Mouse (Mus musculus): Measurements from ENCODE around the gene Ablim1. TPM values are rescaled to one million over a fixed set of nuclear protein-coding genes. Genes with fewer than 3 reads are reported as not detected.
A peak's percentile ranks its signal among the peaks of the same experiment; 100 is the strongest.

Gene Ablim1
- polyA plus RNA-seq, 1 experiment from 2014 or later: 46.9 TPM

DNA sequence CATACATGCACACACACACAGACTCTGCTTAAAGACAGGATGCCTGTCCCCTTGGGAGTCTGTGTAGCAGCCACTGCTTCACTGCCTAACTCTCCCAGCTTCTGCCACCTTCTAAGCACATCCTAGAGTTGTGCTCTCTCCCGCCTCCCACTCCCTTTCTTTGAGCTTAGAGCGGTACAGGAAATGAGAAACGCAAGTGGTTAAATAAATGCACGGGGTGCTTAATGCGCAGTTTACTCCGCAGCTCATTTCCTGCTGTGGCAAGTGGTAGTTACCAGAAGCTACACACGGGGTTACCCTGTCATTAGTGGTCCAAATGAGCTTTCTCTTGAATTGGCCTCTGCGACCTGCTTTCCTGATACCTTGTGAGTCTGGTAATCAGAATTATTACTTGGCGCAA, 134.4 kb downstream of the Ablim1 start:
- Histone ChIP-seq H3K9me3 (ENCODE audit: control insufficient read depth, low read length) (no peaks in the 10 kb centered on the region), H3K4me2 (ENCODE audit: low read length) (no peak overlapping the region), H3K9ac (ENCODE audit: low read length) (no peak overlapping the region), H3K27me3 (ENCODE audit: control insufficient read depth, insufficient read depth, low read length) (no peaks in the 10 kb centered on the region), H3K4me3 (ENCODE audit: control insufficient read depth in 1 of 2, insufficient read depth in 1 of 2, low read depth in 1 of 2, low read length in 2 of 2) (no peak overlapping the region), H3K27ac (replicated peaks in 1 of 2; ENCODE audit: control insufficient read depth in 1 of 2, insufficient read depth in 1 of 2, low read depth in 2 of 2, low read length in 2 of 2) (peak overlapping the region in 1 of 2 experiments; percentile 43; a peak in 2 of 4 replicates), H3K36me3 (ENCODE audit: control insufficient read depth, insufficient read depth, low read length) (peaks cover 3% of the 10 kb centered on the region; the same call in 1 of the 2 replicates), H3K4me1 (ENCODE audit: control insufficient read depth in 2 of 2, insufficient read depth in 2 of 2, low read length in 2 of 2) (peaks cover 40 to 64% of the 10 kb centered on the region in 2 experiments)
- 73% methylated on average over 9 of the region's 9 CpGs for WGBS
- no peak for ATAC-seq (ENCODE audit: insufficient number of reproducible peaks, insufficient read depth, low FRiP score, low read depth)

DNA sequence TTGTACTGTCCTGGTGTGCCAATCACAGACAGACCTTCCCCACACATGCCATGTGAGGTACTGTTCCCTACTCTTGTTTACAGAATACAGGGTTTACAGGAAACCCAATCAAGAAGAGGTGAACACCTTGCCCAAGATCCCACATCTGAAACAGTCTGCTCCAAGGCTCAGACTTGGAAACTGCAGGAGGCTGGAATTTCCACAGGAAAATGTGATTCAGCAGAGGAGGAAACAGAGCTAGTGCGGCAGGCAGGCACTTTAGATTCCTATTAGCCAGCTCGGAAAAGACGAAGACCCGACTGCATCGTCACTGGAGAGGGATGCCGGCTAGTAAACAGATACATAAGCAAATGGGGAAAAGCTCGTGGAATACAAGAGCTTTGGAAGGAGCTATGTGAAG, 135.4 kb downstream of the Ablim1 start:
- peak overlapping the region; percentile 29 to 44; a peak in 1 of 4 replicates for H3K27ac ChIP-seq (replicated peaks in 1 of 2; ENCODE audit: control insufficient read depth in 1 of 2, insufficient read depth in 1 of 2, low read depth in 2 of 2, low read length in 2 of 2)
- no peak overlapping the region for H3K9ac ChIP-seq (ENCODE audit: low read length)
- H3K36me3 ChIP-seq (ENCODE audit: control insufficient read depth, insufficient read depth, low read length): peaks cover 3% of the 10 kb centered on the region; the same call in 1 of the 2 replicates
- ATAC-seq (ENCODE audit: insufficient number of reproducible peaks, insufficient read depth, low FRiP score, low read depth): no peak
- H3K9me3 ChIP-seq (ENCODE audit: control insufficient read depth, low read length): no peaks in the 10 kb centered on the region
- 61% methylated on average over 7 of the region's 7 CpGs for WGBS
- H3K4me2 ChIP-seq (ENCODE audit: low read length): no peak overlapping the region
- H3K27me3 ChIP-seq (ENCODE audit: control insufficient read depth, insufficient read depth, low read length): no peaks in the 10 kb centered on the region
- H3K4me1 ChIP-seq (ENCODE audit: control insufficient read depth in 2 of 2, insufficient read depth in 2 of 2, low read length in 2 of 2): peaks cover 39 to 64% of the 10 kb centered on the region in 2 experiments
- H3K4me3 ChIP-seq (ENCODE audit: control insufficient read depth in 1 of 2, insufficient read depth in 1 of 2, low read depth in 1 of 2, low read length in 2 of 2): no peak overlapping the region

DNA sequence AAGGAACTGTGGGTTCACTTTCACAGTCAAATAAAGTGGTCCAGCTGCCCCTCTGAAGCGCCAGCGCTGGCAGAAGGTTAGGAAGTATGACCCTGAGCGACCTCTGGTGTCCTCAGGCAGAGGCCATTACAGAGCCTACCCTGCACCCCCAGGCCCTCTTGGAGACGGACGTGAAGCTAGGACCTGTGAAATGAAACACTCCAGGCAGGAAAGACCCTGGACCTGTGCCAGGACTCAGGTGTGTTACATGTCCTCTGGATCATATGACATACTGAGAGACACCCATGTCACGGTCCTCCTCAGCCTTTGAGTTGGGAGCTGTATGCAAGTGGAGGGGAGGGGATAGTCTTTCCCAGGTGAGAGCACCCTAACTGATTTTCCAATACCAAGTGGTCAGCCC, 137.4 kb downstream of the Ablim1 start:
- no peaks in the 10 kb centered on the region for H3K9me3 ChIP-seq (ENCODE audit: control insufficient read depth, low read length)
- H3K27ac ChIP-seq (replicated peaks in 1 of 2; ENCODE audit: control insufficient read depth in 1 of 2, insufficient read depth in 1 of 2, low read depth in 2 of 2, low read length in 2 of 2): no peak overlapping the region; a peak in 1 of 4 replicates
- H3K36me3 ChIP-seq (ENCODE audit: control insufficient read depth, insufficient read depth, low read length): peaks cover 10% of the 10 kb centered on the region
- no peak for ATAC-seq (ENCODE audit: insufficient number of reproducible peaks, insufficient read depth, low FRiP score, low read depth)
- H3K4me1 ChIP-seq (ENCODE audit: control insufficient read depth in 2 of 2, insufficient read depth in 2 of 2, low read length in 2 of 2): peaks cover 31 to 52% of the 10 kb centered on the region in 2 experiments
- no peaks in the 10 kb centered on the region for H3K27me3 ChIP-seq (ENCODE audit: control insufficient read depth, insufficient read depth, low read length)
- 46% methylated on average over 6 of the region's 6 CpGs for WGBS
- H3K9ac ChIP-seq (ENCODE audit: low read length): 0 out of 2 replicates have a peak overlapping the region, but pooled peaks have one; percentile 8
- H3K4me2 ChIP-seq (ENCODE audit: low read length): no peak overlapping the region
- no peak overlapping the region for H3K4me3 ChIP-seq (ENCODE audit: control insufficient read depth in 1 of 2, insufficient read depth in 1 of 2, low read depth in 1 of 2, low read length in 2 of 2)

DNA sequence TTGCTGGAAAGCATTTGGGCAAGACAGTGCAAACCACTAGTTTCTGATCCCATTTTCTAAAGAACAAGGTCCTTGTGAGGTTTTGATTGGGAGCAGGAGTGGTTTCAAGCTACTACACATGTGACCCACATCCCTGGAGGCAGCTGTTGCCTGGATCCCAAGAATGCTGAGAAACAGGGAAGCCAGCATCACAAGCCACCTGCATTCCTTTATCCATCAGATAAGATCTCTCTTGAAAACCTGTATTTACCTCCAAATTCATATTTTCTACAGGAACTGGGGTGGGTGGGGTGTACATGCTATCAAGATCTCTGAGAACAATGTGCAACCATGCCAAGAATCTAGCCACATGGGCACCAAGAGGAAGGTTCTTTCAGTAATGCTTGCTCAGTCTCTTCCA, 139.6 kb downstream of the Ablim1 start:
- Histone ChIP-seq H3K27ac (replicated peaks in 1 of 2; ENCODE audit: control insufficient read depth in 1 of 2, insufficient read depth in 1 of 2, low read depth in 2 of 2, low read length in 2 of 2) (no peak overlapping the region), H3K27me3 (ENCODE audit: control insufficient read depth, insufficient read depth, low read length) (no peaks in the 10 kb centered on the region), H3K9ac (ENCODE audit: low read length) (no peak overlapping the region), H3K4me3 (ENCODE audit: control insufficient read depth in 1 of 2, insufficient read depth in 1 of 2, low read depth in 1 of 2, low read length in 2 of 2) (no peak overlapping the region), H3K9me3 (ENCODE audit: control insufficient read depth, low read length) (no peaks in the 10 kb centered on the region), H3K4me1 (ENCODE audit: control insufficient read depth in 2 of 2, insufficient read depth in 2 of 2, low read length in 2 of 2) (peaks cover 16 to 35% of the 10 kb centered on the region in 2 experiments), H3K4me2 (ENCODE audit: low read length) (no peak overlapping the region), H3K36me3 (ENCODE audit: control insufficient read depth, insufficient read depth, low read length) (peaks cover 13% of the 10 kb centered on the region)
- no peak for ATAC-seq (ENCODE audit: insufficient number of reproducible peaks, insufficient read depth, low FRiP score, low read depth)

DNA sequence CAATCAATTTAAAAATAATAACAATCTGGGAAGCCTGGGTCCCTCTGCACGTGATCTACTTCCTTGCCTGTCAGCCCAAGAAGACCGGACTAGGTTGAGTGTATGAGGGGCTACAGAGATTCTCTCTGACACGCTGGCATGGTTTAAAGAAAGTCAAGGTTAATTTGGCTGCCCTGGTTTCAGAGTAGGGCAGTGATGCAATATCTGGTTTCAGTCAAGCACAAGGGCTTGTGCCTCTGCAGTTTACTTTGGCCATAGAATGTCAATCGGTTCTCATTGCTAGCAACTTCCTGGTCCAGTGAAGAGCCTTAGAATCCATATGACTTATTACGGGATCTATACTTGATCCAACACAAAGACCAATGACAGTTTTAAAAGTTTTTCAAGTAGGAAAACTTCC, 140.2 kb downstream of the Ablim1 start:
- no peak overlapping the region for H3K4me2 ChIP-seq (ENCODE audit: low read length)
- no peaks in the 10 kb centered on the region for H3K27me3 ChIP-seq (ENCODE audit: control insufficient read depth, insufficient read depth, low read length)
- H3K9me3 ChIP-seq (ENCODE audit: control insufficient read depth, low read length): no peaks in the 10 kb centered on the region
- no peak overlapping the region for H3K4me3 ChIP-seq (ENCODE audit: control insufficient read depth in 1 of 2, insufficient read depth in 1 of 2, low read depth in 1 of 2, low read length in 2 of 2)
- no peak overlapping the region for H3K9ac ChIP-seq (ENCODE audit: low read length)
- peaks cover 16 to 33% of the 10 kb centered on the region in 2 experiments for H3K4me1 ChIP-seq (ENCODE audit: control insufficient read depth in 2 of 2, insufficient read depth in 2 of 2, low read length in 2 of 2)
- H3K27ac ChIP-seq (replicated peaks in 1 of 2; ENCODE audit: control insufficient read depth in 1 of 2, insufficient read depth in 1 of 2, low read depth in 2 of 2, low read length in 2 of 2): no peak overlapping the region
- WGBS: 78% methylated on average over 5 of the region's 5 CpGs
- H3K36me3 ChIP-seq (ENCODE audit: control insufficient read depth, insufficient read depth, low read length): peaks cover 13% of the 10 kb centered on the region
- no peak for ATAC-seq (ENCODE audit: insufficient number of reproducible peaks, insufficient read depth, low FRiP score, low read depth)

DNA sequence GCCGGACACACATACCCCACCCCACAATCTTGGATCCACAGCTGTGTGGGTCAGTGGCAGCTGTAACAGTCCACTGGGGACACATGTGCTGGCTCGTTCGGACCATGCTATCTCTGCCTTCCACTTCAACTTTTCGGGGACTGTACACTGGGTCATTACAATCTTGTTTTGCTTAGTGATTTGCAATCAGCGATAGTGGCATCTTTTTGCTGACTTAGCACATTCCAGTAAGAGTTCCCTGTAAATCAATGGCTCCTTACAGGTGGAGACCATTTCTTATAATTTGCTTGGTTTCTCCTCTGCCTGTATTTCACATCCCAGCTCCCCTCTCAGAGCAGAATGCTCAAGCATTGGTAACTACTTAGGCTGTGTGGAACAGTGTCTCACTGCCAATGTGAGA, 140.7 kb downstream of the Ablim1 start:
- H3K9me3 ChIP-seq (ENCODE audit: control insufficient read depth, low read length): no peaks in the 10 kb centered on the region
- H3K36me3 ChIP-seq (ENCODE audit: control insufficient read depth, insufficient read depth, low read length): peaks cover 13% of the 10 kb centered on the region
- no peak overlapping the region for H3K9ac ChIP-seq (ENCODE audit: low read length)
- peaks cover 16 to 31% of the 10 kb centered on the region in 2 experiments for H3K4me1 ChIP-seq (ENCODE audit: control insufficient read depth in 2 of 2, insufficient read depth in 2 of 2, low read length in 2 of 2)
- ATAC-seq (ENCODE audit: insufficient number of reproducible peaks, insufficient read depth, low FRiP score, low read depth): no peak
- 56% methylated on average over 5 of the region's 5 CpGs for WGBS
- H3K27me3 ChIP-seq (ENCODE audit: control insufficient read depth, insufficient read depth, low read length): no peaks in the 10 kb centered on the region
- no peak overlapping the region for H3K27ac ChIP-seq (replicated peaks in 1 of 2; ENCODE audit: control insufficient read depth in 1 of 2, insufficient read depth in 1 of 2, low read depth in 2 of 2, low read length in 2 of 2)
- H3K4me2 ChIP-seq (ENCODE audit: low read length): no peak overlapping the region
- no peak overlapping the region for H3K4me3 ChIP-seq (ENCODE audit: control insufficient read depth in 1 of 2, insufficient read depth in 1 of 2, low read depth in 1 of 2, low read length in 2 of 2)

DNA sequence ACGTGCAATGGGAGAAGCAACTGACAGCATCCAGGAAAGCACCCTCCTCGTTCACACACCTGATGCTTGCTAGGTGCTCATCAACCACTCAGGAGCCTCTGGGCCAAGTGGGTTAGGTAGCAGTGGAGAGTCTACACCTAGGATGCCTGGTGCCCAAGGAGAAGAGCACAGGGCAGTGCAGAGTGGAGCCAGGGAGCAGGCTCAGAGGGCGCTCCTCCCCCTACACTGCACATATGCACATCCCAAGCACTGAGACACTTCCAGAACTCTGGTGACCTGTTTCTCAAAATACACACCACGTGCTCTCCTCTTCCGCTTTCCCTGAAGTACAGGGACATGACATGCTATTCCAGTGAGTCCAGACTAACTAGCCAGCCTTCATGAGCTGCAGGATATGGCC, 142.4 kb downstream of the Ablim1 start:
- H3K27ac ChIP-seq (replicated peaks in 1 of 2; ENCODE audit: control insufficient read depth in 1 of 2, insufficient read depth in 1 of 2, low read depth in 2 of 2, low read length in 2 of 2): no peak overlapping the region
- H3K4me2 ChIP-seq (ENCODE audit: low read length): no peak overlapping the region
- H3K4me3 ChIP-seq (ENCODE audit: control insufficient read depth in 1 of 2, insufficient read depth in 1 of 2, low read depth in 1 of 2, low read length in 2 of 2): no peak overlapping the region
- no peaks in the 10 kb centered on the region for H3K9me3 ChIP-seq (ENCODE audit: control insufficient read depth, low read length)
- H3K27me3 ChIP-seq (ENCODE audit: control insufficient read depth, insufficient read depth, low read length): no peaks in the 10 kb centered on the region
- H3K9ac ChIP-seq (ENCODE audit: low read length): no peak overlapping the region
- peaks cover 17 to 34% of the 10 kb centered on the region in 2 experiments for H3K4me1 ChIP-seq (ENCODE audit: control insufficient read depth in 2 of 2, insufficient read depth in 2 of 2, low read length in 2 of 2)
- ATAC-seq (ENCODE audit: insufficient number of reproducible peaks, insufficient read depth, low FRiP score, low read depth): no peak
- peaks cover 13% of the 10 kb centered on the region for H3K36me3 ChIP-seq (ENCODE audit: control insufficient read depth, insufficient read depth, low read length)
- WGBS: 83% methylated on average over 5 of the region's 5 CpGs

DNA sequence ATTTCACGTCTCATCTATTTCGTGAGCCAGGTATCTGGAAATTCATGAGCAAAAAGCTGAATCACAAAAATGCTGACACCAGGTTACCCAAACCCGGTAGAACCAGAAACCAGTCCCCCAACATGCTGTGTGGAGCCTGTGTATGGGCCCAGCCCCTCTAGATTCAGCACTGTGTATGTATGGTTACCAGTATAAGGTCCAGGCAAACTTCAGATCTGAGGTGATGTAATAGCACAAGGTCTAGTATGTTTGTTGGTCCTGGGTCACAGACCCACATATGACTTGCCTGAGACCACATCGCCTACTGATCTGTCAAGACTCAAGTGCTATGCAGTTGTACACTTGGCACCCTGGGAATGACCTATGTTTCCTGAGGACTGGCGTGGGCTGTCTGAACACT, 143.8 kb downstream of the Ablim1 start:
- WGBS: 81% methylated on average over 5 of the region's 5 CpGs
- H3K9ac ChIP-seq (ENCODE audit: low read length): no peak overlapping the region
- H3K4me2 ChIP-seq (ENCODE audit: low read length): no peak overlapping the region
- peaks cover 11 to 32% of the 10 kb centered on the region in 2 experiments for H3K4me1 ChIP-seq (ENCODE audit: control insufficient read depth in 2 of 2, insufficient read depth in 2 of 2, low read length in 2 of 2)
- no peaks in the 10 kb centered on the region for H3K9me3 ChIP-seq (ENCODE audit: control insufficient read depth, low read length)
- H3K4me3 ChIP-seq (ENCODE audit: control insufficient read depth in 1 of 2, insufficient read depth in 1 of 2, low read depth in 1 of 2, low read length in 2 of 2): no peak overlapping the region
- H3K36me3 ChIP-seq (ENCODE audit: control insufficient read depth, insufficient read depth, low read length): peaks cover 13% of the 10 kb centered on the region
- no peaks in the 10 kb centered on the region for H3K27me3 ChIP-seq (ENCODE audit: control insufficient read depth, insufficient read depth, low read length)
- no peak for ATAC-seq (ENCODE audit: insufficient number of reproducible peaks, insufficient read depth, low FRiP score, low read depth)
- H3K27ac ChIP-seq (replicated peaks in 1 of 2; ENCODE audit: control insufficient read depth in 1 of 2, insufficient read depth in 1 of 2, low read depth in 2 of 2, low read length in 2 of 2): no peak overlapping the region
